Mouse (Mus musculus): ENCODE measurements around the gene Ppp1r16b.
"Not testable (repeated sequence)": the region's sequence is repeated elsewhere in the genome, so short reads cannot be mapped to it uniquely, and the experiment has no call there.

The Ppp1r16b gene

GRCm38 (mm10) chr2:158726252-158726651, 61.1 kb downstream of the Ppp1r16b start:
- no peak for DNase-seq

GRCm38 (mm10) chr2:158728061-158728815, 63.0 kb downstream of the Ppp1r16b start:
- no peak for DNase-seq

GRCm38 (mm10) chr2:158730896-158731295, 65.7 kb downstream of the Ppp1r16b start:
- DNase-seq: peak in 1 of 2 experiments; percentile 38

- DNase-seq: peak in 1 of 2 experiments; percentile 49
Measured at GRCm38 (mm10) chr2:158732521-158732920, 67.3 kb downstream of the Ppp1r16b start.

GRCm38 (mm10) chr2:158733136-158733535, 67.9 kb downstream of the Ppp1r16b start:
- DNase-seq: no peak

- DNase-seq: no peak
Measured at GRCm38 (mm10) chr2:158733914-158734313, 68.7 kb downstream of the Ppp1r16b start.

- peak in 1 of 2 experiments; percentile 32 for DNase-seq
Measured at GRCm38 (mm10) chr2:158734500-158735152, 69.4 kb downstream of the Ppp1r16b start.

- DNase-seq: no peak
Measured at GRCm38 (mm10) chr2:158735340-158735739, 70.1 kb downstream of the Ppp1r16b start.

GRCm38 (mm10) chr2:158736247-158736646, 71.0 kb downstream of the Ppp1r16b start:
- not testable (repeated sequence) for DNase-seq

- no peak for DNase-seq
Measured at GRCm38 (mm10) chr2:158738591-158738990, 73.4 kb downstream of the Ppp1r16b start.

GRCm38 (mm10) chr2:158739113-158739512, 73.9 kb downstream of the Ppp1r16b start:
- no peak for DNase-seq

GRCm38 (mm10) chr2:158741011-158741501, 75.9 kb downstream of the Ppp1r16b start:
- DNase-seq: no peak

- no peak for DNase-seq
Measured at GRCm38 (mm10) chr2:158742431-158742830, 77.2 kb downstream of the Ppp1r16b start.

- DNase-seq: no peak
Measured at GRCm38 (mm10) chr2:158743518-158744141, 78.4 kb downstream of the Ppp1r16b start.

GRCm38 (mm10) chr2:158745049-158745482, 79.9 kb downstream of the Ppp1r16b start:
- peak in 1 of 2 experiments; percentile 31 for DNase-seq

- no peak for DNase-seq
Measured at GRCm38 (mm10) chr2:158746164-158746563, 81.0 kb downstream of the Ppp1r16b start.

- no peak for DNase-seq
Measured at GRCm38 (mm10) chr2:158749366-158749765, 84.2 kb downstream of the Ppp1r16b start.

GRCm38 (mm10) chr2:158760231-158760630, 95.0 kb downstream of the Ppp1r16b start:
- DNase-seq: no peak

GRCm38 (mm10) chr2:158762339-158762738, 97.1 kb downstream of the Ppp1r16b start:
- no peak for DNase-seq

GRCm38 (mm10) chr2:158767742-158768339, 102.6 kb downstream of the Ppp1r16b start, which contains the start of gene Fam83d:
Gene Fam83d, plus strand, starts transcription at chr2:158768093.
- DNase-seq: peak; percentile 83 to 91

- peak in 1 of 2 experiments; percentile 42 for DNase-seq
Measured at GRCm38 (mm10) chr2:158768350-158768749, 103.2 kb downstream of the Ppp1r16b start.

- no peak for DNase-seq
Measured at GRCm38 (mm10) chr2:158768771-158769170, 103.6 kb downstream of the Ppp1r16b start.

All from cerebellum, postnatal 25 days (tissue).